ENCODE assay signal across 11 mouse cellular contexts in genomic region chr17:31595077-31595476, GRCm38 (mm10). TPM values are rescaled to one million over a fixed set of nuclear protein-coding genes. Genes with fewer than 3 reads are reported as not detected.
DNase-seq lines count a peak whose midpoint lies in the region; ATAC-seq and TF ChIP-seq lines count a peak whose summit lies in the region.
"Had no signal": no experiment of that assay in that cellular context is flagged by ENCODE, and none has a peak within 500 bp of the region (broad histone marks: within the 10 kb centered on the region; RNA-seq: fewer than 3 reads in every experiment).

No protein-coding gene starts in this region.

- H3K9ac ChIP-seq in forebrain, embryonic 12.5 days: no peak overlapping the region
- no peak overlapping the region for H3K9ac ChIP-seq in forebrain, embryonic 11.5 days (ENCODE audit: low read length)
- no peak overlapping the region for H3K9ac ChIP-seq in midbrain, embryonic 13.5 days (replicated peaks)
- no peak overlapping the region for H3K9ac ChIP-seq in midbrain, embryonic 11.5 days (ENCODE audit: low read length)
- H3K9ac ChIP-seq in lung, postnatal 0 days (replicated peaks; ENCODE audit: low read depth): no peak overlapping the region
- H3K9ac ChIP-seq: embryonic facial prominence, embryonic 13.5 days had no signal

- H3K36me3 ChIP-seq in forebrain, embryonic 12.5 days (replicated peaks): peaks cover 53% of the 10 kb centered on the region
- peaks cover 2% of the 10 kb centered on the region; the same call in 1 of the 2 replicates for H3K36me3 ChIP-seq in forebrain, embryonic 11.5 days (ENCODE audit: control insufficient read depth, insufficient read depth, low read length)
- H3K36me3 ChIP-seq in midbrain, embryonic 13.5 days: peaks cover 78% of the 10 kb centered on the region
- H3K36me3 ChIP-seq in midbrain, embryonic 11.5 days (ENCODE audit: control insufficient read depth, insufficient read depth, low read length): peaks cover 3% of the 10 kb centered on the region; the same call in 1 of the 2 replicates
- H3K36me3 ChIP-seq in lung, postnatal 0 days (ENCODE audit: insufficient read depth, low read length): peaks cover 12% of the 10 kb centered on the region; the same call in 1 of the 2 replicates

- no peaks in the 10 kb centered on the region for H3K4me1 ChIP-seq in forebrain, embryonic 12.5 days
- H3K4me1 ChIP-seq in forebrain, embryonic 11.5 days (replicated peaks; ENCODE audit: control insufficient read depth, insufficient read depth, low read length): no peaks in the 10 kb centered on the region
- no peaks in the 10 kb centered on the region for H3K4me1 ChIP-seq in midbrain, embryonic 13.5 days (replicated peaks)
- H3K4me1 ChIP-seq in midbrain, embryonic 11.5 days (ENCODE audit: control insufficient read depth, insufficient read depth, low read length): no peaks in the 10 kb centered on the region
- no peaks in the 10 kb centered on the region for H3K4me1 ChIP-seq in lung, postnatal 0 days (ENCODE audit: insufficient read depth, low read depth, low read length)
- H3K4me1 ChIP-seq: embryonic facial prominence, embryonic 13.5 days had no signal

- H3K27ac ChIP-seq in forebrain, embryonic 12.5 days: 0 out of 2 replicates have a peak overlapping the region, but pooled peaks have one; percentile 36
- no peak overlapping the region for H3K27ac ChIP-seq in forebrain, embryonic 11.5 days (ENCODE audit: low read depth, low read length)
- peak overlapping the region; percentile 19; the same call in 1 of the 2 replicates for H3K27ac ChIP-seq in midbrain, embryonic 13.5 days
- no peak overlapping the region for H3K27ac ChIP-seq in midbrain, embryonic 11.5 days (ENCODE audit: low read depth, low read length)
- peak overlapping the region; percentile 82 for H3K27ac ChIP-seq in layer of hippocampus, adult 2 months
- H3K27ac ChIP-seq in lung, postnatal 0 days (ENCODE audit: low read length): no peak overlapping the region
- H3K27ac ChIP-seq: embryonic facial prominence, embryonic 13.5 days had no signal

- ATAC-seq in forebrain, embryonic 12.5 days (ENCODE audit: low FRiP score): no peak
- ATAC-seq in forebrain, embryonic 11.5 days (replicated peaks; ENCODE audit: low FRiP score): no peak
- ATAC-seq in midbrain, embryonic 13.5 days: no peak
- ATAC-seq in midbrain, embryonic 11.5 days (ENCODE audit: low FRiP score): no peak
- no peak for ATAC-seq in lung, postnatal 0 days

- no peak overlapping the region for H3K4me2 ChIP-seq in forebrain, embryonic 12.5 days
- no peak overlapping the region for H3K4me2 ChIP-seq in forebrain, embryonic 11.5 days (ENCODE audit: low read depth, low read length, severe bottlenecking)
- no peak overlapping the region for H3K4me2 ChIP-seq in midbrain, embryonic 13.5 days (replicated peaks)
- no peak overlapping the region for H3K4me2 ChIP-seq in midbrain, embryonic 11.5 days
- no peak overlapping the region for H3K4me2 ChIP-seq in lung, postnatal 0 days (replicated peaks; ENCODE audit: low read depth, low read length)
- H3K4me2 ChIP-seq: embryonic facial prominence, embryonic 13.5 days had no signal

- H3K4me3 ChIP-seq in forebrain, embryonic 12.5 days (replicated peaks): no peak overlapping the region
- H3K4me3 ChIP-seq in forebrain, embryonic 11.5 days (ENCODE audit: low read depth, low read length): no peak overlapping the region
- no peak overlapping the region for H3K4me3 ChIP-seq in midbrain, embryonic 13.5 days (replicated peaks)
- no peak overlapping the region for H3K4me3 ChIP-seq in midbrain, embryonic 11.5 days (ENCODE audit: low read depth, low read length)
- H3K4me3 ChIP-seq in layer of hippocampus, adult 2 months: no peak overlapping the region
- no peak overlapping the region for H3K4me3 ChIP-seq in lung, postnatal 0 days (ENCODE audit: low read depth, low read length)
- H3K4me3 ChIP-seq: embryonic facial prominence, embryonic 13.5 days had no signal

- H3K9me3 ChIP-seq in forebrain, embryonic 12.5 days: no peaks in the 10 kb centered on the region
- H3K9me3 ChIP-seq in forebrain, embryonic 11.5 days (ENCODE audit: control insufficient read depth, low read length): no peaks in the 10 kb centered on the region
- no peaks in the 10 kb centered on the region for H3K9me3 ChIP-seq in midbrain, embryonic 13.5 days
- H3K9me3 ChIP-seq in midbrain, embryonic 11.5 days (ENCODE audit: control insufficient read depth, low read length): no peaks in the 10 kb centered on the region
- H3K9me3 ChIP-seq in lung, postnatal 0 days (ENCODE audit: low read length): no peaks in the 10 kb centered on the region
- H3K9me3 ChIP-seq: embryonic facial prominence, embryonic 13.5 days had no signal

- no peak for TF ChIP-seq EP300 in lung, postnatal 0 days (IDR thresholded peaks at IDR 0.05)

- no peak for TF ChIP-seq CTCF in layer of hippocampus, adult 2 months (conservative IDR thresholded peaks at IDR 0.05)
- TF ChIP-seq CTCF in lung, postnatal 0 days (IDR thresholded peaks at IDR 0.05): no peak

- H3K27me3 ChIP-seq in forebrain, embryonic 12.5 days: no peaks in the 10 kb centered on the region
- H3K27me3 ChIP-seq in forebrain, embryonic 11.5 days (ENCODE audit: control insufficient read depth, insufficient read depth, low read length): no peaks in the 10 kb centered on the region
- no peaks in the 10 kb centered on the region for H3K27me3 ChIP-seq in midbrain, embryonic 13.5 days
- H3K27me3 ChIP-seq in midbrain, embryonic 11.5 days (ENCODE audit: control insufficient read depth, insufficient read depth, low read length): no peaks in the 10 kb centered on the region
- no peaks in the 10 kb centered on the region for H3K27me3 ChIP-seq in lung, postnatal 0 days (replicated peaks; ENCODE audit: insufficient read depth, low read length)
- H3K27me3 ChIP-seq: embryonic facial prominence, embryonic 13.5 days had no signal

- 68% methylated on average over 5 of the region's 5 CpGs for WGBS in forebrain, embryonic 12.5 days
- whole genome bisulfite sequencing in forebrain, embryonic 11.5 days: 86% methylated on average over 5 of the region's 5 CpGs
- WGBS in midbrain, embryonic 13.5 days: 75% methylated on average over 5 of the region's 5 CpGs
- WGBS in midbrain, embryonic 11.5 days: 86% methylated on average over 5 of the region's 5 CpGs
- 67% methylated on average over 5 of the region's 5 CpGs for WGBS in lung, postnatal 0 days

- DNase-seq in forebrain, embryonic 11.5 days (ENCODE audit: low spot score): no peak
- DNase-seq in midbrain, embryonic 11.5 days (ENCODE audit: low spot score, missing footprints): no peak
- DNase-seq in layer of hippocampus, adult 2 months (ENCODE audit: low spot score in 2 of 2): peak in 1 of 2 experiments; percentile 69
- peak; percentile 25 for DNase-seq in right cerebral cortex, postnatal 25 days
- no peak for DNase-seq in lung, postnatal 0 days (ENCODE audit: low spot score)
- no peak for DNase-seq in kidney, adult 9 months
- DNase-seq: kidney, adult 18-20 months; lung, adult 2 months had no signal

RNA-seq across cellular contexts. Expression of gene Pknox1, which starts 30.5 kb away (rescaled TPM):
- 30.6 and 31.3 TPM in 2 replicates for polyA plus RNA-seq in forebrain, embryonic 12.5 days (2016; fragmentation: Nextera tagmentation; extraction: Ambion mirVana)
- polyA plus RNA-seq in forebrain, embryonic 11.5 days (2014; fragmentation: Nextera tagmentation; extraction: Ambion mirVana): 29.8 and 31.1 TPM in 2 replicates
- polyA plus RNA-seq in midbrain, embryonic 13.5 days (2015; fragmentation: Nextera tagmentation; extraction: Ambion mirVana): 23.8 and 24.6 TPM in 2 replicates
- polyA plus RNA-seq in midbrain, embryonic 11.5 days (2014; fragmentation: Nextera tagmentation; extraction: Ambion mirVana): 22.4 and 22.7 TPM in 2 replicates
- 10 to 100 TPM; 13.6 to 14.6 TPM for total RNA-seq in layer of hippocampus, adult 2 months (2021)
- 15.0 and 19.9 TPM in 2 replicates for polyA plus RNA-seq in lung, postnatal 0 days (2015; fragmentation: Nextera tagmentation; extraction: Ambion mirVana)

RNA-seq across cellular contexts. Expression of gene Cbs, which starts 42.0 kb away (rescaled TPM):
- polyA plus RNA-seq in forebrain, embryonic 12.5 days (2016; fragmentation: Nextera tagmentation; extraction: Ambion mirVana): 2.6 and 2.7 TPM in 2 replicates
- 1.4 and 1.9 TPM in 2 replicates for polyA plus RNA-seq in forebrain, embryonic 11.5 days (2014; fragmentation: Nextera tagmentation; extraction: Ambion mirVana)
- 3.3 and 3.6 TPM in 2 replicates for polyA plus RNA-seq in midbrain, embryonic 13.5 days (2015; fragmentation: Nextera tagmentation; extraction: Ambion mirVana)
- polyA plus RNA-seq in midbrain, embryonic 11.5 days (2014; fragmentation: Nextera tagmentation; extraction: Ambion mirVana): 0.62 and 1.1 TPM in 2 replicates
- 10 to 100 TPM; 60.7 to 62.4 TPM for total RNA-seq in layer of hippocampus, adult 2 months (2021)
- polyA plus RNA-seq in lung, postnatal 0 days (2015; fragmentation: Nextera tagmentation; extraction: Ambion mirVana): 1.2 and 1.4 TPM in 2 replicates

Comparison
In these comparisons a context has a peak if more than half of its experiments do, and no peak if none do; other contexts are left out.
1. H3K27ac ChIP-seq: peak in forebrain, embryonic 12.5 days (single experiment), midbrain, embryonic 13.5 days (single experiment) and layer of hippocampus, adult 2 months (single experiment); none in forebrain, embryonic 11.5 days (single experiment), midbrain, embryonic 11.5 days (single experiment) and lung, postnatal 0 days (single experiment).